Mouse (Mus musculus): ENCODE results near the gene Med13l.

GRCm38 (mm10) chr5:118760986-118761385 is 200.5 kb downstream of the Med13l start:
- TF ChIP-seq GATA1 (IDR thresholded peaks at IDR 0.05; ENCODE audit: borderline replicate concordance, low read length) (no peak), FLI1 (IDR thresholded peaks at IDR 0.05; ENCODE audit: low read length) (no peak)
